Mouse (Mus musculus) neural tube, embryonic 13.5 days (tissue): ENCODE measurements around the gene Capg. TPM values are rescaled to one million over a fixed set of nuclear protein-coding genes. Genes with fewer than 3 reads are reported as not detected.
"Not testable (repeated sequence)": the region's sequence is repeated elsewhere in the genome, so short reads cannot be mapped to it uniquely, and the experiment has no call there.

Experiments used
- ATAC-seq: fragments of 200-750 bp; cut with Nextera tagmentation; 2 replicates; pipeline ENCODE4 v1.8.0; 2017; ENCODE audit warnings: low read depth, mild to moderate bottlenecking, moderate TSS enrichment, moderate library complexity
- H3K27ac ChIP-seq: fragments of 300-500 bp; sonication (generic); replicated peaks from 2 replicates; pipeline ENCODE4 v1.5.1; 2015; ENCODE audit warnings: moderate library complexity, mild to moderate bottlenecking, inconsistent platforms
- H3K27me3 ChIP-seq: fragments of 300-500 bp; sonication (generic); 2 replicates; pipeline ENCODE4 v1.6.1; 2015; ENCODE audit warnings: mild to moderate bottlenecking, inconsistent platforms
- H3K36me3 ChIP-seq: fragments of 300-500 bp; sonication (generic); 2 replicates; pipeline ENCODE4 v1.6.1; 2015; ENCODE audit warnings: mild to moderate bottlenecking, inconsistent platforms
- H3K4me1 ChIP-seq: fragments of 300-500 bp; sonication (generic); replicated peaks from 2 replicates; pipeline ENCODE4 v1.6.1; 2015; ENCODE audit warnings: inconsistent platforms
- H3K4me2 ChIP-seq: fragments of 300-500 bp; sonication (generic); 2 replicates; pipeline ENCODE4 v1.6.1; 2015; ENCODE audit warnings: inconsistent platforms, mild to moderate bottlenecking, moderate library complexity
- H3K4me3 ChIP-seq: fragments of 300-500 bp; sonication (generic); 2 replicates; pipeline ENCODE4 v1.5.1; 2015; ENCODE audit warnings: mild to moderate bottlenecking, inconsistent platforms
- H3K9ac ChIP-seq: fragments of 300-500 bp; sonication (generic); 2 replicates; pipeline ENCODE4 v1.6.1; 2015; ENCODE audit warnings: moderate library complexity, mild to moderate bottlenecking, inconsistent platforms
- H3K9me3 ChIP-seq: fragments of 300-500 bp; sonication (generic); 2 replicates; pipeline ENCODE4 v1.6.1; 2016; ENCODE audit warnings: inconsistent platforms
- WGBS: fragments of 180-500 bp; shearing (Covaris S2); methylation state at CpG from one replicate; pipeline ENCODE4 v1.1.7; 2015; 5-methylcytosine and 5-hydroxymethylcytosine counted together
- polyA plus RNA-seq: library from polyadenylated mRNA; unstranded; fragments of >200 nt; fragmentation: Nextera tagmentation; extraction: Ambion mirVana; gene quantifications from 2 replicates; pipeline ENCODE4 v1.2.1, GENCODE M21; 2015

Gene Capg
- polyA plus RNA-seq, 1 experiment from 2014 or later = 12.9 TPM

- H3K36me3 ChIP-seq = no peaks in the 10 kb centered on the region
- peak overlapping the region; percentile 48 for H3K4me2 ChIP-seq
- 87% methylated on average over 1 of the region's 1 CpGs for WGBS
- H3K27me3 ChIP-seq = no peaks in the 10 kb centered on the region
- peak overlapping the region; percentile 98 for H3K27ac ChIP-seq
- peaks cover 46% of the 10 kb centered on the region for H3K4me1 ChIP-seq
- peak overlapping the region; percentile 63; the same call in 1 of the 2 replicates for H3K9ac ChIP-seq
- ATAC-seq = peak; percentile 20; the same call in 1 of the 2 replicates
- H3K9me3 ChIP-seq = no peaks in the 10 kb centered on the region
- H3K4me3 ChIP-seq = no peak overlapping the region
Measured at GRCm38 (mm10) chr6:72518842-72519241, 25.3 kb upstream of the Capg start.

GRCm38 (mm10) chr6:72519303-72519702 is 24.9 kb upstream of the Capg start:
- Histone ChIP-seq H3K27me3 (no peaks in the 10 kb centered on the region), H3K27ac (peak overlapping the region; percentile 98), H3K4me1 (peaks cover 42% of the 10 kb centered on the region), H3K9ac (peak overlapping the region; percentile 63), H3K36me3 (no peaks in the 10 kb centered on the region), H3K4me2 (peak overlapping the region; percentile 48), H3K9me3 (no peaks in the 10 kb centered on the region), H3K4me3 (peak overlapping the region; percentile 14; the same call in 1 of the 2 replicates)
- peak; percentile 62 for ATAC-seq
- 19% methylated on average over 8 of the region's 8 CpGs for WGBS

GRCm38 (mm10) chr6:72519892-72520663 is 24.1 kb upstream of the Capg start:
- peak; percentile 91 for ATAC-seq
- Histone ChIP-seq H3K9me3 (no peaks in the 10 kb centered on the region), H3K27ac (peak overlapping the region; percentile 98), H3K27me3 (no peaks in the 10 kb centered on the region), H3K9ac (peak overlapping the region; percentile 41), H3K4me1 (peaks cover 37% of the 10 kb centered on the region), H3K36me3 (no peaks in the 10 kb centered on the region), H3K4me2 (peak overlapping the region; percentile 48), H3K4me3 (0 out of 2 replicates have a peak overlapping the region, but pooled peaks have one; percentile 14)
- 6% methylated on average over 10 of the region's 10 CpGs for WGBS

- H3K4me3 ChIP-seq = no peak overlapping the region
- 95% methylated on average over 5 of the region's 5 CpGs for WGBS
- H3K27me3 ChIP-seq = no peaks in the 10 kb centered on the region
- H3K9ac ChIP-seq = no peak overlapping the region
- ATAC-seq = no peak
- H3K36me3 ChIP-seq = no peaks in the 10 kb centered on the region
- H3K9me3 ChIP-seq = no peaks in the 10 kb centered on the region
- H3K4me2 ChIP-seq = no peak overlapping the region
- H3K4me1 ChIP-seq = peaks cover 34% of the 10 kb centered on the region
- peak overlapping the region; percentile 98 for H3K27ac ChIP-seq
Measured at GRCm38 (mm10) chr6:72520904-72521303, 23.3 kb upstream of the Capg start.

- Histone ChIP-seq H3K9me3 (no peaks in the 10 kb centered on the region), H3K4me3 (no peak within 1 kb of the TSS), H3K36me3 (no peaks in the 10 kb centered on the region), H3K4me2 (no peak within 1 kb of the TSS), H3K27ac (peak within 1 kb of the TSS; percentile 98), H3K9ac (no peak within 1 kb of the TSS), H3K27me3 (no peaks in the 10 kb centered on the region), H3K4me1 (peaks cover 34% of the 10 kb centered on the region)
- 85% methylated on average over 5 of the region's 5 CpGs for WGBS
- ATAC-seq = no peak
Measured at GRCm38 (mm10) chr6:72521607-72522006, 22.6 kb upstream of the Capg start, which contains the start of gene Sh2d6. Gene Sh2d6, minus strand, starts transcription at chr6:72521707.

- Histone ChIP-seq H3K4me3 (no peak overlapping the region), H3K9me3 (no peaks in the 10 kb centered on the region), H3K27ac (no peak overlapping the region), H3K4me1 (peaks cover 34% of the 10 kb centered on the region), H3K9ac (no peak overlapping the region), H3K4me2 (no peak overlapping the region), H3K27me3 (no peaks in the 10 kb centered on the region), H3K36me3 (no peaks in the 10 kb centered on the region)
- 70% methylated on average over 5 of the region's 5 CpGs for WGBS
- no peak for ATAC-seq
Measured at GRCm38 (mm10) chr6:72522288-72522687, 21.9 kb upstream of the Capg start.

GRCm38 (mm10) chr6:72523222-72523621 is 21.0 kb upstream of the Capg start:
- peaks cover 34% of the 10 kb centered on the region for H3K4me1 ChIP-seq
- no peaks in the 10 kb centered on the region for H3K36me3 ChIP-seq
- 75% methylated on average over 4 of the region's 4 CpGs for WGBS
- no peaks in the 10 kb centered on the region for H3K27me3 ChIP-seq
- no peak overlapping the region for H3K27ac ChIP-seq
- H3K4me3 ChIP-seq = no peak overlapping the region
- H3K9me3 ChIP-seq = no peaks in the 10 kb centered on the region
- no peak overlapping the region for H3K4me2 ChIP-seq
- H3K9ac ChIP-seq = no peak overlapping the region
- ATAC-seq = no peak

- WGBS = 83% methylated on average over 2 of the region's 2 CpGs
Measured at GRCm38 (mm10) chr6:72524160-72524559, 20.0 kb upstream of the Capg start.

GRCm38 (mm10) chr6:72527070-72527469 is 17.1 kb upstream of the Capg start:
- no peak for ATAC-seq
- no peak overlapping the region for H3K4me3 ChIP-seq
- H3K9ac ChIP-seq = no peak overlapping the region
- H3K9me3 ChIP-seq = no peaks in the 10 kb centered on the region
- no peaks in the 10 kb centered on the region for H3K36me3 ChIP-seq
- no peak overlapping the region for H3K4me2 ChIP-seq
- 82% methylated on average over 4 of the region's 4 CpGs for WGBS
- no peaks in the 10 kb centered on the region for H3K4me1 ChIP-seq
- H3K27me3 ChIP-seq = no peaks in the 10 kb centered on the region
- H3K27ac ChIP-seq = no peak overlapping the region

More at GRCm38 (mm10) chr6:72524160-72524559, 20.0 kb upstream of the Capg start:
- Histone ChIP-seq H3K9me3 (no peaks in the 10 kb centered on the region), H3K36me3 (no peaks in the 10 kb centered on the region), H3K4me1 (peaks cover 25% of the 10 kb centered on the region), H3K9ac (no peak overlapping the region), H3K27ac (no peak overlapping the region), H3K4me2 (no peak overlapping the region), H3K27me3 (no peaks in the 10 kb centered on the region), H3K4me3 (no peak overlapping the region)
- ATAC-seq = no peak

- 73% methylated on average over 10 of the region's 10 CpGs for WGBS
- Histone ChIP-seq H3K27ac (no peak overlapping the region), H3K27me3 (no peaks in the 10 kb centered on the region), H3K4me1 (peaks cover 12% of the 10 kb centered on the region; the same call in 1 of the 2 replicates), H3K4me3 (no peak overlapping the region), H3K4me2 (no peak overlapping the region), H3K36me3 (no peaks in the 10 kb centered on the region), H3K9ac (no peak overlapping the region), H3K9me3 (no peaks in the 10 kb centered on the region)
- ATAC-seq = no peak
Measured at GRCm38 (mm10) chr6:72528410-72529151, 15.6 kb upstream of the Capg start.

GRCm38 (mm10) chr6:72532580-72532979 is 11.6 kb upstream of the Capg start:
- Histone ChIP-seq H3K4me3 (no peak overlapping the region), H3K9ac (no peak overlapping the region), H3K4me2 (no peak overlapping the region), H3K27me3 (no peaks in the 10 kb centered on the region), H3K36me3 (no peaks in the 10 kb centered on the region), H3K9me3 (no peaks in the 10 kb centered on the region), H3K27ac (peak overlapping the region; percentile 38; the same call in 1 of the 2 replicates), H3K4me1 (peaks cover 26% of the 10 kb centered on the region)
- 82% methylated on average over 4 of the region's 4 CpGs for WGBS
- no peak for ATAC-seq

- peak; percentile 37; the same call in 1 of the 2 replicates for ATAC-seq
- H3K9me3 ChIP-seq, H3K4me2 ChIP-seq, H3K4me3 ChIP-seq, H3K36me3 ChIP-seq, H3K9ac ChIP-seq, H3K27me3 ChIP-seq: not testable (repeated sequence)
- 63% methylated on average over 1 of the region's 1 CpGs for WGBS
- Histone ChIP-seq H3K4me1 (peaks cover 33% of the 10 kb centered on the region), H3K27ac (peak overlapping the region; percentile 49; the same call in 1 of the 2 replicates)
Measured at GRCm38 (mm10) chr6:72533555-72533954, 10.6 kb upstream of the Capg start.
